Mouse (Mus musculus): ENCODE measurements around the gene Rsph1. TPM values are rescaled to one million over a fixed set of nuclear protein-coding genes. Genes with fewer than 3 reads are reported as not detected.

The Rsph1 gene
- polyA plus RNA-seq, 1 experiment from 2014 or later = 1.3 TPM

GRCm38 (mm10) chr17:31288999-31289726, 12.0 kb upstream of the Rsph1 start:
- no peaks in the 10 kb centered on the region for H3K36me3 ChIP-seq (ENCODE audit: insufficient read depth, low read length)
- no peaks in the 10 kb centered on the region for H3K9me3 ChIP-seq (replicated peaks; ENCODE audit: low read length)
- WGBS = 64% methylated on average over 7 of the region's 7 CpGs
- DNase-seq (ENCODE audit: low spot score) = no peak
- no peak overlapping the region for H3K4me2 ChIP-seq (ENCODE audit: low read length)
- no peak overlapping the region for H3K9ac ChIP-seq (ENCODE audit: low read depth, low read length)
- TF ChIP-seq CTCF (IDR thresholded peaks at IDR 0.05; ENCODE audit: low read depth) = no peak
- no peak overlapping the region for H3K27ac ChIP-seq
- H3K27me3 ChIP-seq (ENCODE audit: insufficient read depth, low read length) = no peaks in the 10 kb centered on the region
- ATAC-seq (replicated peaks; ENCODE audit: low FRiP score, low read depth) = no peak
- H3K4me1 ChIP-seq (replicated peaks; ENCODE audit: insufficient read depth, low read length) = no peaks in the 10 kb centered on the region
- H3K4me3 ChIP-seq (replicated peaks; ENCODE audit: low read depth, low read length) = no peak overlapping the region

- ATAC-seq (replicated peaks; ENCODE audit: low FRiP score, low read depth) = no peak
- H3K4me2 ChIP-seq (ENCODE audit: low read length) = no peak overlapping the region
- no peak overlapping the region for H3K27ac ChIP-seq
- DNase-seq (ENCODE audit: low spot score) = no peak
- H3K4me1 ChIP-seq (replicated peaks; ENCODE audit: insufficient read depth, low read length) = no peaks in the 10 kb centered on the region
- no peak overlapping the region for H3K4me3 ChIP-seq (replicated peaks; ENCODE audit: low read depth, low read length)
- H3K36me3 ChIP-seq (ENCODE audit: insufficient read depth, low read length) = no peaks in the 10 kb centered on the region
- no peaks in the 10 kb centered on the region for H3K9me3 ChIP-seq (replicated peaks; ENCODE audit: low read length)
- TF ChIP-seq CTCF (IDR thresholded peaks at IDR 0.05; ENCODE audit: low read depth) = no peak
- 84% methylated on average over 3 of the region's 3 CpGs for WGBS
- H3K9ac ChIP-seq (ENCODE audit: low read depth, low read length) = no peak overlapping the region
- no peaks in the 10 kb centered on the region for H3K27me3 ChIP-seq (ENCODE audit: insufficient read depth, low read length)
These were observed 10.0 kb upstream of the Rsph1 start for GRCm38 (mm10) chr17:31287216-31287615.

- H3K4me2 ChIP-seq (ENCODE audit: low read length) = no peak within 1 kb of the TSS
- H3K27ac ChIP-seq = no peak within 1 kb of the TSS
- ATAC-seq (replicated peaks; ENCODE audit: low FRiP score, low read depth) = no peak
- H3K4me3 ChIP-seq (replicated peaks; ENCODE audit: low read depth, low read length) = no peak within 1 kb of the TSS
- H3K9me3 ChIP-seq (replicated peaks; ENCODE audit: low read length) = no peaks in the 10 kb centered on the region
- no peaks in the 10 kb centered on the region for H3K36me3 ChIP-seq (ENCODE audit: insufficient read depth, low read length)
- no peak for TF ChIP-seq CTCF (IDR thresholded peaks at IDR 0.05; ENCODE audit: low read depth)
- DNase-seq (ENCODE audit: low spot score) = no peak
- 100% methylated on average over 1 of the region's 1 CpGs for WGBS
- no peak within 1 kb of the TSS for H3K9ac ChIP-seq (ENCODE audit: low read depth, low read length)
- no peaks in the 10 kb centered on the region for H3K4me1 ChIP-seq (replicated peaks; ENCODE audit: insufficient read depth, low read length)
- H3K27me3 ChIP-seq (ENCODE audit: insufficient read depth, low read length) = no peaks in the 10 kb centered on the region
These were observed 9.3 kb upstream of the Rsph1 start, which contains the start of gene Slc37a1 for GRCm38 (mm10) chr17:31286492-31286891. TSS of gene Slc37a1 (plus strand) at chr17:31286792.

GRCm38 (mm10) chr17:31285867-31286266, 8.7 kb upstream of the Rsph1 start:
- ATAC-seq (replicated peaks; ENCODE audit: low FRiP score, low read depth) = no peak
- Histone ChIP-seq H3K27me3 (ENCODE audit: insufficient read depth, low read length) (no peaks in the 10 kb centered on the region), H3K4me1 (replicated peaks; ENCODE audit: insufficient read depth, low read length) (no peaks in the 10 kb centered on the region), H3K9me3 (replicated peaks; ENCODE audit: low read length) (no peaks in the 10 kb centered on the region), H3K4me3 (replicated peaks; ENCODE audit: low read depth, low read length) (no peak overlapping the region), H3K9ac (ENCODE audit: low read depth, low read length) (no peak overlapping the region), H3K4me2 (ENCODE audit: low read length) (no peak overlapping the region), H3K27ac (no peak overlapping the region), H3K36me3 (ENCODE audit: insufficient read depth, low read length) (no peaks in the 10 kb centered on the region)
- no peak for DNase-seq (ENCODE audit: low spot score)
- TF ChIP-seq CTCF (IDR thresholded peaks at IDR 0.05; ENCODE audit: low read depth) = no peak
- 78% methylated on average over 2 of the region's 2 CpGs for WGBS

GRCm38 (mm10) chr17:31282687-31283053, 5.5 kb upstream of the Rsph1 start:
- 28% methylated on average over 7 of the region's 7 CpGs for WGBS
- Histone ChIP-seq H3K4me2 (ENCODE audit: low read length) (no peak overlapping the region), H3K4me3 (replicated peaks; ENCODE audit: low read depth, low read length) (no peak overlapping the region), H3K27me3 (ENCODE audit: insufficient read depth, low read length) (no peaks in the 10 kb centered on the region), H3K36me3 (ENCODE audit: insufficient read depth, low read length) (no peaks in the 10 kb centered on the region), H3K4me1 (replicated peaks; ENCODE audit: insufficient read depth, low read length) (no peaks in the 10 kb centered on the region), H3K9me3 (replicated peaks; ENCODE audit: low read length) (no peaks in the 10 kb centered on the region), H3K27ac (no peak overlapping the region), H3K9ac (ENCODE audit: low read depth, low read length) (no peak overlapping the region)
- no peak for ATAC-seq (replicated peaks; ENCODE audit: low FRiP score, low read depth)
- TF ChIP-seq CTCF (IDR thresholded peaks at IDR 0.05; ENCODE audit: low read depth) = no peak
- DNase-seq (ENCODE audit: low spot score) = no peak

- no peaks in the 10 kb centered on the region for H3K27me3 ChIP-seq (ENCODE audit: insufficient read depth, low read length)
- H3K36me3 ChIP-seq (ENCODE audit: insufficient read depth, low read length) = no peaks in the 10 kb centered on the region
- H3K4me1 ChIP-seq (replicated peaks; ENCODE audit: insufficient read depth, low read length) = no peaks in the 10 kb centered on the region
- WGBS = 52% methylated on average over 19 of the region's 19 CpGs
- H3K9ac ChIP-seq (ENCODE audit: low read depth, low read length) = no peak overlapping the region
- no peak overlapping the region for H3K4me2 ChIP-seq (ENCODE audit: low read length)
- H3K9me3 ChIP-seq (replicated peaks; ENCODE audit: low read length) = no peaks in the 10 kb centered on the region
- no peak for ATAC-seq (replicated peaks; ENCODE audit: low FRiP score, low read depth)
- no peak overlapping the region for H3K4me3 ChIP-seq (replicated peaks; ENCODE audit: low read depth, low read length)
- H3K27ac ChIP-seq = no peak overlapping the region
- DNase-seq (ENCODE audit: low spot score) = no peak
- TF ChIP-seq CTCF (IDR thresholded peaks at IDR 0.05; ENCODE audit: low read depth) = peak; percentile 47
These were observed 4.9 kb upstream of the Rsph1 start for GRCm38 (mm10) chr17:31281830-31282686.

All from kidney, postnatal 0 days (tissue).